Mouse (Mus musculus): ENCODE data around the gene Rorb. TPM values are rescaled to one million over a fixed set of nuclear protein-coding genes. Genes with fewer than 3 reads are reported as not detected.

Gene Rorb
- polyA plus RNA-seq, 1 experiment from 2014 or later: 0.80 TPM

- Histone ChIP-seq H3K27me3 (replicated peaks; ENCODE audit: control insufficient read depth, insufficient read depth, low read length) (no peaks in the 10 kb centered on the region), H3K4me3 (ENCODE audit: low read depth, low read length) (no peak overlapping the region), H3K9ac (ENCODE audit: low read length) (no peak overlapping the region), H3K36me3 (ENCODE audit: control insufficient read depth, insufficient read depth, low read length) (no peaks in the 10 kb centered on the region), H3K9me3 (ENCODE audit: control insufficient read depth, low read length) (no peaks in the 10 kb centered on the region), H3K4me2 (ENCODE audit: low read length) (no peak overlapping the region), H3K27ac (ENCODE audit: low read depth) (no peak overlapping the region), H3K4me1 (replicated peaks; ENCODE audit: control insufficient read depth, insufficient read depth, low read length) (no peaks in the 10 kb centered on the region)
- no peak for ATAC-seq (replicated peaks; ENCODE audit: low FRiP score, low TSS enrichment, low read depth)
- 80% methylated on average over 5 of the region's 5 CpGs for WGBS
- DNase-seq (ENCODE audit: low spot score): no peak
Observed at GRCm38 (mm10) chr19:18979996-18980395, 131.0 kb downstream of the Rorb start.

GRCm38 (mm10) chr19:18974796-18975660 is 136.0 kb downstream of the Rorb start:
- Histone ChIP-seq H3K27ac (ENCODE audit: low read depth) (no peak overlapping the region), H3K9ac (ENCODE audit: low read length) (no peak overlapping the region), H3K36me3 (ENCODE audit: control insufficient read depth, insufficient read depth, low read length) (no peaks in the 10 kb centered on the region), H3K4me1 (replicated peaks; ENCODE audit: control insufficient read depth, insufficient read depth, low read length) (no peaks in the 10 kb centered on the region), H3K9me3 (ENCODE audit: control insufficient read depth, low read length) (no peaks in the 10 kb centered on the region), H3K27me3 (replicated peaks; ENCODE audit: control insufficient read depth, insufficient read depth, low read length) (no peaks in the 10 kb centered on the region), H3K4me2 (ENCODE audit: low read length) (no peak overlapping the region), H3K4me3 (ENCODE audit: low read depth, low read length) (no peak overlapping the region)
- DNase-seq (ENCODE audit: low spot score) (no peak), ATAC-seq (replicated peaks; ENCODE audit: low FRiP score, low TSS enrichment, low read depth) (no peak)
- WGBS: 57% methylated on average over 5 of the region's 5 CpGs

- ATAC-seq (replicated peaks; ENCODE audit: low FRiP score, low TSS enrichment, low read depth): no peak
Observed at GRCm38 (mm10) chr19:18969386-18969785, 141.6 kb downstream of the Rorb start.

GRCm38 (mm10) chr19:18967307-18967706 is 143.7 kb downstream of the Rorb start:
- no peaks in the 10 kb centered on the region for H3K27me3 ChIP-seq (replicated peaks; ENCODE audit: control insufficient read depth, insufficient read depth, low read length)
- no peak overlapping the region for H3K4me2 ChIP-seq (ENCODE audit: low read length)
- H3K9ac ChIP-seq (ENCODE audit: low read length): no peak overlapping the region
- no peaks in the 10 kb centered on the region for H3K4me1 ChIP-seq (replicated peaks; ENCODE audit: control insufficient read depth, insufficient read depth, low read length)
- DNase-seq (ENCODE audit: low spot score) (no peak), ATAC-seq (replicated peaks; ENCODE audit: low FRiP score, low TSS enrichment, low read depth) (no peak)
- no peaks in the 10 kb centered on the region for H3K36me3 ChIP-seq (ENCODE audit: control insufficient read depth, insufficient read depth, low read length)
- H3K27ac ChIP-seq (ENCODE audit: low read depth): no peak overlapping the region
- H3K4me3 ChIP-seq (ENCODE audit: low read depth, low read length): no peak overlapping the region
- no peaks in the 10 kb centered on the region for H3K9me3 ChIP-seq (ENCODE audit: control insufficient read depth, low read length)
- WGBS: 80% methylated on average over 4 of the region's 4 CpGs

More at GRCm38 (mm10) chr19:18969386-18969785, 141.6 kb downstream of the Rorb start:
- DNase-seq (ENCODE audit: low spot score): no peak
- no peaks in the 10 kb centered on the region for H3K27me3 ChIP-seq (replicated peaks; ENCODE audit: control insufficient read depth, insufficient read depth, low read length)
- no peaks in the 10 kb centered on the region for H3K9me3 ChIP-seq (ENCODE audit: control insufficient read depth, low read length)
- no peak overlapping the region for H3K4me2 ChIP-seq (ENCODE audit: low read length)
- no peaks in the 10 kb centered on the region for H3K4me1 ChIP-seq (replicated peaks; ENCODE audit: control insufficient read depth, insufficient read depth, low read length)
- H3K27ac ChIP-seq (ENCODE audit: low read depth): no peak overlapping the region
- H3K9ac ChIP-seq (ENCODE audit: low read length): no peak overlapping the region
- H3K36me3 ChIP-seq (ENCODE audit: control insufficient read depth, insufficient read depth, low read length): no peaks in the 10 kb centered on the region
- 69% methylated on average over 8 of the region's 8 CpGs for WGBS
- H3K4me3 ChIP-seq (ENCODE audit: low read depth, low read length): no peak overlapping the region

GRCm38 (mm10) chr19:18959862-18960261 is 151.1 kb downstream of the Rorb start:
- Histone ChIP-seq H3K27me3 (replicated peaks; ENCODE audit: control insufficient read depth, insufficient read depth, low read length) (no peaks in the 10 kb centered on the region), H3K4me1 (replicated peaks; ENCODE audit: control insufficient read depth, insufficient read depth, low read length) (no peaks in the 10 kb centered on the region), H3K4me3 (ENCODE audit: low read depth, low read length) (no peak overlapping the region), H3K4me2 (ENCODE audit: low read length) (no peak overlapping the region), H3K9me3 (ENCODE audit: control insufficient read depth, low read length) (no peaks in the 10 kb centered on the region), H3K9ac (ENCODE audit: low read length) (no peak overlapping the region), H3K27ac (ENCODE audit: low read depth) (no peak overlapping the region), H3K36me3 (ENCODE audit: control insufficient read depth, insufficient read depth, low read length) (no peaks in the 10 kb centered on the region)
- DNase-seq (ENCODE audit: low spot score) (no peak), ATAC-seq (replicated peaks; ENCODE audit: low FRiP score, low TSS enrichment, low read depth) (no peak)
- 30% methylated on average over 3 of the region's 3 CpGs for WGBS

GRCm38 (mm10) chr19:18952806-18953205 is 158.2 kb downstream of the Rorb start:
- ATAC-seq (replicated peaks; ENCODE audit: low FRiP score, low TSS enrichment, low read depth) (no peak), DNase-seq (ENCODE audit: low spot score) (no peak)
- WGBS: 88% methylated on average over 3 of the region's 3 CpGs
- Histone ChIP-seq H3K9me3 (ENCODE audit: control insufficient read depth, low read length) (no peaks in the 10 kb centered on the region), H3K27me3 (replicated peaks; ENCODE audit: control insufficient read depth, insufficient read depth, low read length) (no peaks in the 10 kb centered on the region), H3K36me3 (ENCODE audit: control insufficient read depth, insufficient read depth, low read length) (no peaks in the 10 kb centered on the region), H3K4me1 (replicated peaks; ENCODE audit: control insufficient read depth, insufficient read depth, low read length) (no peaks in the 10 kb centered on the region), H3K4me2 (ENCODE audit: low read length) (no peak overlapping the region), H3K4me3 (ENCODE audit: low read depth, low read length) (no peak overlapping the region), H3K9ac (ENCODE audit: low read length) (no peak overlapping the region), H3K27ac (ENCODE audit: low read depth) (no peak overlapping the region)

- Histone ChIP-seq H3K27ac (ENCODE audit: low read depth) (no peak overlapping the region), H3K4me2 (ENCODE audit: low read length) (no peak overlapping the region), H3K36me3 (ENCODE audit: control insufficient read depth, insufficient read depth, low read length) (no peaks in the 10 kb centered on the region), H3K9ac (ENCODE audit: low read length) (no peak overlapping the region), H3K27me3 (replicated peaks; ENCODE audit: control insufficient read depth, insufficient read depth, low read length) (no peaks in the 10 kb centered on the region), H3K9me3 (ENCODE audit: control insufficient read depth, low read length) (no peaks in the 10 kb centered on the region), H3K4me1 (replicated peaks; ENCODE audit: control insufficient read depth, insufficient read depth, low read length) (no peaks in the 10 kb centered on the region), H3K4me3 (ENCODE audit: low read depth, low read length) (no peak overlapping the region)
- no peak for DNase-seq (ENCODE audit: low spot score)
- WGBS: 71% methylated on average over 3 of the region's 3 CpGs
- no peak for ATAC-seq (replicated peaks; ENCODE audit: low FRiP score, low TSS enrichment, low read depth)
Observed at GRCm38 (mm10) chr19:18947193-18947592, 163.8 kb downstream of the Rorb start.

- H3K27me3 ChIP-seq (replicated peaks; ENCODE audit: control insufficient read depth, insufficient read depth, low read length): no peaks in the 10 kb centered on the region
- no peak overlapping the region for H3K27ac ChIP-seq (ENCODE audit: low read depth)
- no peaks in the 10 kb centered on the region for H3K4me1 ChIP-seq (replicated peaks; ENCODE audit: control insufficient read depth, insufficient read depth, low read length)
- no peak for DNase-seq (ENCODE audit: low spot score)
- no peak overlapping the region for H3K4me3 ChIP-seq (ENCODE audit: low read depth, low read length)
- WGBS: 88% methylated on average over 3 of the region's 3 CpGs
- no peak for ATAC-seq (replicated peaks; ENCODE audit: low FRiP score, low TSS enrichment, low read depth)
- H3K36me3 ChIP-seq (ENCODE audit: control insufficient read depth, insufficient read depth, low read length): no peaks in the 10 kb centered on the region
- H3K9ac ChIP-seq (ENCODE audit: low read length): no peak overlapping the region
- no peak overlapping the region for H3K4me2 ChIP-seq (ENCODE audit: low read length)
- no peaks in the 10 kb centered on the region for H3K9me3 ChIP-seq (ENCODE audit: control insufficient read depth, low read length)
Observed at GRCm38 (mm10) chr19:18945265-18945664, 165.7 kb downstream of the Rorb start.

- ATAC-seq (replicated peaks; ENCODE audit: low FRiP score, low TSS enrichment, low read depth): no peak
- no peaks in the 10 kb centered on the region for H3K9me3 ChIP-seq (ENCODE audit: control insufficient read depth, low read length)
- no peak for DNase-seq (ENCODE audit: low spot score)
- H3K4me2 ChIP-seq (ENCODE audit: low read length): no peak overlapping the region
- no peak overlapping the region for H3K27ac ChIP-seq (ENCODE audit: low read depth)
- no peaks in the 10 kb centered on the region for H3K27me3 ChIP-seq (replicated peaks; ENCODE audit: control insufficient read depth, insufficient read depth, low read length)
- no peaks in the 10 kb centered on the region for H3K4me1 ChIP-seq (replicated peaks; ENCODE audit: control insufficient read depth, insufficient read depth, low read length)
- 89% methylated on average over 6 of the region's 6 CpGs for WGBS
- no peaks in the 10 kb centered on the region for H3K36me3 ChIP-seq (ENCODE audit: control insufficient read depth, insufficient read depth, low read length)
- no peak overlapping the region for H3K9ac ChIP-seq (ENCODE audit: low read length)
- no peak overlapping the region for H3K4me3 ChIP-seq (ENCODE audit: low read depth, low read length)
Observed at GRCm38 (mm10) chr19:18941391-18941790, 169.6 kb downstream of the Rorb start.

Data from intestine, embryonic 14.5 days (tissue).